Mouse (Mus musculus): Measurements from ENCODE around the gene Kif26b. TPM values are rescaled to one million over a fixed set of nuclear protein-coding genes. Genes with fewer than 3 reads are reported as not detected.

The Kif26b gene
- polyA plus RNA-seq, 1 experiment from 2014 or later = 8.1 TPM

DNA sequence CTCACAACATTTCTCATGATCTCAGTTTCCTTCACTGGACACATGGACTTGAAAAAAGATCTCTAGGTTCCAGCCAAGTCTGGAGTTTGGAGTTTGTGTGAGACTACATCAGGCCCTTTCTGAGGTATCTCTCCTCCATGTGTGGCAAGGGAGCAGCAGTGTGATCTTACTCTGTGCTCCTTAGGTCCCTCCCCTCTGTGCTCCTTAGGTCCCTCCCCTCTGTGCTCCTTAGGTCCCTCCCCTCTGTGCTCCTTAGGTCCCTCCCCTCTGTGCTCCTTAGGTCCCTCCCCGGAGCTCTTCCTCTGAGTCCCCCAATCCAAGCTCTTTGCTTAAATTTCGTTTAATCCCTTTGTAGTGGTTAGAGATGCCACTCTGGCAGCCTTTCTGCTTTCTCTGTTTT lies 250.8 kb downstream of the Kif26b start:
- no peak overlapping the region for H3K4me3 ChIP-seq (ENCODE audit: low read depth, low read length)
- H3K27me3 ChIP-seq (replicated peaks; ENCODE audit: control insufficient read depth, insufficient read depth, low read length) = no peaks in the 10 kb centered on the region
- H3K4me2 ChIP-seq (ENCODE audit: low read depth, low read length) = no peak overlapping the region
- DNase-seq (ENCODE audit: low spot score) (no peak), ATAC-seq (ENCODE audit: low read depth) (no peak)
- H3K27ac ChIP-seq (replicated peaks; ENCODE audit: low read depth, low read length) = no peak overlapping the region
- H3K4me1 ChIP-seq (ENCODE audit: control insufficient read depth, insufficient read depth, low read length) = peaks cover 12% of the 10 kb centered on the region; the same call in 1 of the 2 replicates
- WGBS = 11% methylated on average over 2 of the region's 2 CpGs
- no peaks in the 10 kb centered on the region for H3K36me3 ChIP-seq (ENCODE audit: control insufficient read depth, insufficient read depth, low read length)
- no peak overlapping the region for H3K9ac ChIP-seq (ENCODE audit: low read depth, low read length)
- H3K9me3 ChIP-seq (ENCODE audit: control insufficient read depth, low read length) = peaks cover 7% of the 10 kb centered on the region; the same call in 1 of the 2 replicates

DNA sequence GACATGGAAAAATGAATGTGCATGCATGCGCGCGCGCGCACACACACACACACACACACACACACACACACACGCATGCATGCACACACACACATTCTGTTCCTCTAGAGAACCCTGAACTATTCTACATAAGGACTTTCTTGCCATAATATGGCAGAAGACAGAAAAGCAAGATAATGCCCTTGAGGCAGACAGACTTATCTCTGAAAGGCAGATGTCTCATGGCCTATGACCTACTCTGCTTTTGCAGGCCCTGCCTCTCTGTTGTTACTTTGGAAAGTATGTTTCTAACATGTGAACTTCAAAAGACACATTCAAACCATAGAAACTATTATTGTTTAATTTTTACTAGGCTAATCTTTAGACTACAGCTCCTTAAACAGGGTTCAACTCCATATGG lies 255.1 kb downstream of the Kif26b start:
- ATAC-seq (ENCODE audit: low read depth) (no peak), DNase-seq (ENCODE audit: low spot score) (no peak)
- no peaks in the 10 kb centered on the region for H3K9me3 ChIP-seq (ENCODE audit: control insufficient read depth, low read length)
- 82% methylated on average over 6 of the region's 6 CpGs for WGBS
- H3K27me3 ChIP-seq (replicated peaks; ENCODE audit: control insufficient read depth, insufficient read depth, low read length) = no peaks in the 10 kb centered on the region
- no peak overlapping the region for H3K27ac ChIP-seq (replicated peaks; ENCODE audit: low read depth, low read length)
- 0 out of 2 replicates have a peak, but pooled peaks cover 5% of the 10 kb centered on the region for H3K4me1 ChIP-seq (ENCODE audit: control insufficient read depth, insufficient read depth, low read length)
- H3K4me2 ChIP-seq (ENCODE audit: low read depth, low read length) = no peak overlapping the region
- no peaks in the 10 kb centered on the region for H3K36me3 ChIP-seq (ENCODE audit: control insufficient read depth, insufficient read depth, low read length)
- H3K9ac ChIP-seq (ENCODE audit: low read depth, low read length) = no peak overlapping the region
- H3K4me3 ChIP-seq (ENCODE audit: low read depth, low read length) = no peak overlapping the region

DNA sequence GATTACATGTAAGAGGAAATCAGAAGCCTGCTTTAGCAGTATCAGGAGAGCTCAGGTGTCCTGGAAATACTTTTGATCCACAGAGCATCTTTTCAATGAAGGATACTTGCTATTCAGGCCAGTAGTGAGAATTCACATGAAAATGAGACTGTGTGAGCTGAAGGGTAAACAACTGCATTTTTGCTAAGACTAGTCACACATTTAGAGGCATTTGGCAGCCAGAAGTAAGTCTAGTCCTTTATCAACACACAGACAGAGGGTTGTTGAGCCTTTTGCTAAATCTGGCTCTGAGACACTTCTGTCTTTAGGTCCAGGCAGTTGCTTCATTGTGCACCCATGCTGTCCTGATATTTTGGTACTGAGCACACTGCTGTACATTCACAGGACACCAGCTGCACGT lies 262.3 kb downstream of the Kif26b start:
- WGBS = 49% methylated on average over 1 of the region's 1 CpGs
- no peaks in the 10 kb centered on the region for H3K9me3 ChIP-seq (ENCODE audit: control insufficient read depth, low read length)

DNA sequence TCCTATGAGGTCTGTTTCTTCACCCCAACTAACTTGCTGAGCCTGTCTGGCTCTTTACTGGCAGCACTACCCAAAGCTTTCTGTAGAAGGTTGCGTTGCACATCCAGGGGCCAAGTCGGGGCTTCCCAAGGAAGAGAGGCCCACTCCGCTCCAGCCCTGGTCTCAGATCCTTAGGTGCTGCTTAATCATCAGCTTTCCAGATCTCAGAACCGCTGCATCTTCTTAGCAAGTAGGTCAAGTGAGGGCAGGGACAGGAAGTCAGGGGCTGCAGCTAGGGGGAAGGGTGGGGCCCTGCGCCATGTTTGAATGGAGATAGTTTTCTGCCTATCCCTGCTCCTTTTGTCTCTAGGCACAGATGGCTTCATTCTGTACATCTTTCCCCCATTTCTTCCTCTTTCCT lies 263.8 kb downstream of the Kif26b start:
- H3K4me3 ChIP-seq (ENCODE audit: low read depth, low read length) = no peak overlapping the region
- H3K36me3 ChIP-seq (ENCODE audit: control insufficient read depth, insufficient read depth, low read length) = no peaks in the 10 kb centered on the region
- 90% methylated on average over 5 of the region's 5 CpGs for WGBS
- H3K27ac ChIP-seq (replicated peaks; ENCODE audit: low read depth, low read length) = no peak overlapping the region
- H3K9me3 ChIP-seq (ENCODE audit: control insufficient read depth, low read length) = no peaks in the 10 kb centered on the region
- DNase-seq (ENCODE audit: low spot score) (no peak), ATAC-seq (ENCODE audit: low read depth) (no peak)
- H3K4me2 ChIP-seq (ENCODE audit: low read depth, low read length) = no peak overlapping the region
- no peak overlapping the region for H3K9ac ChIP-seq (ENCODE audit: low read depth, low read length)
- peaks cover 19% of the 10 kb centered on the region for H3K4me1 ChIP-seq (ENCODE audit: control insufficient read depth, insufficient read depth, low read length)
- H3K27me3 ChIP-seq (replicated peaks; ENCODE audit: control insufficient read depth, insufficient read depth, low read length) = no peaks in the 10 kb centered on the region

More for the DNA sequence above, 262.3 kb downstream of the Kif26b start:
- DNase-seq (ENCODE audit: low spot score) = no peak
- Histone ChIP-seq H3K27ac (replicated peaks; ENCODE audit: low read depth, low read length) (no peak overlapping the region), H3K27me3 (replicated peaks; ENCODE audit: control insufficient read depth, insufficient read depth, low read length) (no peaks in the 10 kb centered on the region), H3K4me3 (ENCODE audit: low read depth, low read length) (no peak overlapping the region), H3K36me3 (ENCODE audit: control insufficient read depth, insufficient read depth, low read length) (no peaks in the 10 kb centered on the region), H3K4me2 (ENCODE audit: low read depth, low read length) (no peak overlapping the region), H3K4me1 (ENCODE audit: control insufficient read depth, insufficient read depth, low read length) (peaks cover 16% of the 10 kb centered on the region), H3K9ac (ENCODE audit: low read depth, low read length) (no peak overlapping the region)
- peak; percentile 53; the same call in 1 of the 2 replicates for ATAC-seq (ENCODE audit: low read depth)

DNA sequence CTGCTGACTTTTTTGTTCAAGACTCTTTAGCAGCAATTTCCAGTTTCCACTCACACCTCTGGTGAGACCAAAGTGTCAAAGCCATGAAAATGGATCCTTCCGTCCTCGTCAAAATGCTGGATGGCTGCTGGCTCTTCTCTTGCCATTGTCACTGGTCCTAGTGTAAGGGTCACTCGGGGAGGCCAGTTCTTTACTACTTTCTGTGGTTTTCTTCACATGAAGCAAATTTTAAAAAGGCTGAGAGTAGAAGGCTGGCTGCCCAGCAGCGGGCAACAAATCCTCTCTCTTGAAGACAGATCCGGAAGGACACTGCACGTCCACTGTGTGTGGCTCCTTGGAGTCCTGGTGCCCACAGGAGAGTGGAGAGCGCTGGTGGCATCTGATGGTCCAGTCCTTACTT lies 265.9 kb downstream of the Kif26b start:
- Histone ChIP-seq H3K4me1 (ENCODE audit: control insufficient read depth, insufficient read depth, low read length) (peaks cover 30% of the 10 kb centered on the region), H3K4me3 (ENCODE audit: low read depth, low read length) (no peak overlapping the region), H3K9ac (ENCODE audit: low read depth, low read length) (no peak overlapping the region), H3K4me2 (ENCODE audit: low read depth, low read length) (no peak overlapping the region), H3K9me3 (ENCODE audit: control insufficient read depth, low read length) (no peaks in the 10 kb centered on the region), H3K27ac (replicated peaks; ENCODE audit: low read depth, low read length) (no peak overlapping the region), H3K27me3 (replicated peaks; ENCODE audit: control insufficient read depth, insufficient read depth, low read length) (no peaks in the 10 kb centered on the region), H3K36me3 (ENCODE audit: control insufficient read depth, insufficient read depth, low read length) (no peaks in the 10 kb centered on the region)
- 94% methylated on average over 7 of the region's 7 CpGs for WGBS
- DNase-seq (ENCODE audit: low spot score) = no peak
- no peak for ATAC-seq (ENCODE audit: low read depth)

DNA sequence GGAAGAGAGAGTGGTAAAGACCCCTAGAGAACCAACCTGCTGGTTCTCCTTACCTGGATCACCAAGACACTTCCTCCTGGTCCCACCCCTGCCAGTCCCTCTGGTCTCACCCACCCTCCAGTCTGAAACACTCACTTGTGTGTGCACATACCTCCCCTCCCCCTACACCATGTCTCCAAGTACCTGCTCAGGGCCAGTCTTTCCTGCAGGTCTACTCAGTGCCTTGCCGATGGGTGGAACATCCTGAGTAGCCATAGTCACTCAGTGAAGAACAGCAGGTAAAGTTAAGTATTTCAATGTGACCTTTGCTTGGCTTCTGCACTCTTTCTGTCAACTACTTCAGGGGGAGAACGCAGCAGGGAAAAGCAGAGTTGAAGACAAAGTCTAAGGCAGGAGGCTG lies 268.5 kb downstream of the Kif26b start:
- ATAC-seq (ENCODE audit: low read depth) = no peak
- H3K9ac ChIP-seq (ENCODE audit: low read depth, low read length) = no peak overlapping the region
- no peak overlapping the region for H3K27ac ChIP-seq (replicated peaks; ENCODE audit: low read depth, low read length)
- H3K4me2 ChIP-seq (ENCODE audit: low read depth, low read length) = no peak overlapping the region
- H3K36me3 ChIP-seq (ENCODE audit: control insufficient read depth, insufficient read depth, low read length) = no peaks in the 10 kb centered on the region
- WGBS = 85% methylated on average over 2 of the region's 2 CpGs
- no peak for DNase-seq (ENCODE audit: low spot score)
- peaks cover 28% of the 10 kb centered on the region for H3K4me1 ChIP-seq (ENCODE audit: control insufficient read depth, insufficient read depth, low read length)
- no peak overlapping the region for H3K4me3 ChIP-seq (ENCODE audit: low read depth, low read length)
- H3K9me3 ChIP-seq (ENCODE audit: control insufficient read depth, low read length) = no peaks in the 10 kb centered on the region
- H3K27me3 ChIP-seq (replicated peaks; ENCODE audit: control insufficient read depth, insufficient read depth, low read length) = no peaks in the 10 kb centered on the region

DNA sequence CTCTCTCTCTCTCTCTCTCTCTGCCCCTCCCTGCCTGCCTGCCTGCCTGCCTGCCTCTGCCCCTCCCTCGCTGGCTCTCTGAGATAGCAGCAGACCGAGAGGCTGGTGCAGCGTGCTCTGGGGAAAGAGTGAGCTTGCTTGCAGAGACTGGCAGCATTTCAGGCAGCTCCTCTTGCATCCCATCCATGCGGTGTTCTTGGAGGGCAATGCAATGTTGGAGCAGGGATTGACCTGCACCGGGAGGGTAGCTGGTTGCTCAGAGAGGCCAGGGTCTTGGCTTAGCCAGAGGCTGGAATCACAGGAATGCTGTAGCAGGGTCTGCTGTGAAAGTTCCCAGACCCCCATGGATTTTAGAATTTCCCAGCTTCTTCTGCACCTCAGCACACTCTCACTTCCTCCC lies 269.4 kb downstream of the Kif26b start:
- 0% methylated on average over 5 of the region's 5 CpGs for WGBS
- peak overlapping the region; percentile 48 for H3K4me2 ChIP-seq (ENCODE audit: low read depth, low read length)
- no peaks in the 10 kb centered on the region for H3K9me3 ChIP-seq (ENCODE audit: control insufficient read depth, low read length)
- DNase-seq (ENCODE audit: low spot score) = peak; percentile 62
- peak overlapping the region; percentile 24; the same call in 1 of the 2 replicates for H3K27ac ChIP-seq (replicated peaks; ENCODE audit: low read depth, low read length)
- peak overlapping the region; percentile 41 for H3K9ac ChIP-seq (ENCODE audit: low read depth, low read length)
- no peaks in the 10 kb centered on the region for H3K27me3 ChIP-seq (replicated peaks; ENCODE audit: control insufficient read depth, insufficient read depth, low read length)
- ATAC-seq (ENCODE audit: low read depth) = no peak
- H3K4me3 ChIP-seq (ENCODE audit: low read depth, low read length) = peak overlapping the region; percentile 26
- H3K4me1 ChIP-seq (ENCODE audit: control insufficient read depth, insufficient read depth, low read length) = peaks cover 28% of the 10 kb centered on the region
- H3K36me3 ChIP-seq (ENCODE audit: control insufficient read depth, insufficient read depth, low read length) = no peaks in the 10 kb centered on the region

DNA sequence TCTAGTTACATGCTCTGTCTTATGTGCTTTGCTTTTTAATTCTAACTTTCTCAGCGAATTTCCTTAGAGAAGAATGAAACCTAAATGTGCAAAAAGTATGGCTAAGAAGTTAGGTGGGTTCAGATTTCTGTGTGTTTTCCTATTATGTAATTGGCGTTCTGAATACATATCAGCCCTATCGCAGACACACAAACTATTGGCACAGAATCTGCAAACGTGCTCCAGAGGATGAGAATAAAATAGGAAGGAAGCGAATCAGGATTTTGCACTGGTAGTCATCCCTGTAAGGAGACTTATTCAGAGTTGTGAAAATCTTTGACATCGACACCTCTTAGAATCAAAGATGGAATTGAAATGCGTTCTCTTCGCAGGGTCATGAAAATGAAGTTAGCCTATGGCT lies 270.0 kb downstream of the Kif26b start:
- Histone ChIP-seq H3K9me3 (ENCODE audit: control insufficient read depth, low read length) (no peaks in the 10 kb centered on the region), H3K4me2 (ENCODE audit: low read depth, low read length) (peak overlapping the region; percentile 48), H3K4me3 (ENCODE audit: low read depth, low read length) (peak overlapping the region; percentile 26), H3K27ac (replicated peaks; ENCODE audit: low read depth, low read length) (peak overlapping the region; percentile 24), H3K4me1 (ENCODE audit: control insufficient read depth, insufficient read depth, low read length) (peaks cover 28% of the 10 kb centered on the region), H3K36me3 (ENCODE audit: control insufficient read depth, insufficient read depth, low read length) (no peaks in the 10 kb centered on the region), H3K9ac (ENCODE audit: low read depth, low read length) (peak overlapping the region; percentile 41), H3K27me3 (replicated peaks; ENCODE audit: control insufficient read depth, insufficient read depth, low read length) (no peaks in the 10 kb centered on the region)
- DNase-seq (ENCODE audit: low spot score) = no peak
- ATAC-seq (ENCODE audit: low read depth) = no peak
- 49% methylated on average over 8 of the region's 8 CpGs for WGBS

DNA sequence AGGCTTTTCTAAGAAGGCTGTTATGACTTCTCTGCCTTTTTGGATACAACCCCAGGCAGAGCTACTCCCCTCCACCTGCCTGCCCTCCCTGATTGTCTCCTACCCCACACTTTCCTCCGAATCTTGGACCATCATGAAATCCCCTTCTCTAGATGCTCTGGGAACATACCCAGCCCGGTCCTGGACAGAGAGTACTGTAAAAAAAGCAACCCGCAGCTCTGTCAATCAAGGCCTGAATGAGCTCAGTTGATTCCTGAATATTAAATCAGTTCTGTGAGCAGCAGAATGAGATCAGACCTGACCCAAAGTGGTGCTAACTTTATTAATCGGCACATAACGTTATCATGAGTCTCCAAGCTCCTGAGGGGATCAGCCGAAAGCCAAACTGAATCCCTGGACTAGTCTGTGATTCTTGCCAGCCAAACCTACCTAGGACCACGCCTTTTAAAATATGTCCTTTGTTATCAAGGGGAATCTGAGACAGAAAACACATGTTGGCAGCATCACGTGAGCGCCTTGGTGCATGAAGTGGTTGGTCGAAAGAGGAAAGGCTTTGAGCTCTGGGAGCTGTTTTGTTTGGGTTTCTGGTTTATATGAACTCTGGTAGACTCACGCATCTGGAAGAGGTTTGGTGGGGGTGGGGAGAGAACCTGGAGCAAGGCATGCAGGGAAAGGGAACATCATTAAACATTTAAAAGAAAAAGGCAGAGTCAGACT lies 271.1 kb downstream of the Kif26b start:
- H3K36me3 ChIP-seq (ENCODE audit: control insufficient read depth, insufficient read depth, low read length) = no peaks in the 10 kb centered on the region
- H3K4me1 ChIP-seq (ENCODE audit: control insufficient read depth, insufficient read depth, low read length) = peaks cover 28% of the 10 kb centered on the region
- ATAC-seq (ENCODE audit: low read depth) (peak; percentile 73), DNase-seq (ENCODE audit: low spot score) (peak; percentile 85)
- H3K4me3 ChIP-seq (ENCODE audit: low read depth, low read length) = peak overlapping the region; percentile 26
- no peaks in the 10 kb centered on the region for H3K9me3 ChIP-seq (ENCODE audit: control insufficient read depth, low read length)
- 0 out of 2 replicates have a peak overlapping the region, but pooled peaks have one; percentile 10 for H3K9ac ChIP-seq (ENCODE audit: low read depth, low read length)
- H3K4me2 ChIP-seq (ENCODE audit: low read depth, low read length) = peak overlapping the region; percentile 48
- WGBS = 26% methylated on average over 11 of the region's 11 CpGs
- H3K27me3 ChIP-seq (replicated peaks; ENCODE audit: control insufficient read depth, insufficient read depth, low read length) = no peaks in the 10 kb centered on the region
- peak overlapping the region; percentile 65 for H3K27ac ChIP-seq (replicated peaks; ENCODE audit: low read depth, low read length)

Measured in embryonic facial prominence, embryonic 14.5 days (tissue).